Mouse (Mus musculus) right cerebral cortex, postnatal 25 days (tissue): ENCODE results near the gene Nek3.

ENCODE experiments used
- DNase-seq: peaks from one replicate; pipeline ENCODE4 v3.0.0; 2022

Gene Nek3

DNA sequence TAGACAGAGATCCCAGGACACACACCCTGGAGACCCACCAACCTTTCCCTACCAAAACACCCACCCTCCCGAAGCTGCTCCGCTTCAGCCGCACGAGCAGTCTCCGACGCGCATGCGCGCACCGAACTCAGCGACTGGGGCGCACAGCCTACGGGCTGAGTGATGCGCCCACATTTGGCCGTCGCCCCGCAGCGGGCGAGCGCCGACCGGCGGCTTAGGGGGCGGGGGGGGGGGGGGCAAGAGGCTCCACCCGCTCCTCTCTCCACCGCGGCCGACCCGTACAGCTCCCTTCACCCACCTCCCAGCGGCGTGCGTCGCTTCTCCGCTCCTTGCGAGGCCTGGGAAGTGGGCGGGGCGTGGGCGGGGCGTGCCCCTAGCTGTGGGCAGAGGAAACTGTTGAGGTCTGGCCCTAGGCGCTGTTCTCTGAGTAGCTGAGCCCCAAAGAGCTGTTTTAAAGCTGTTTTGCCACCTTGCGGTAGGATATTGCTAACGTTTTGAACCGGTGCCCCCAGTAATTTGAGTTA is at the start of gene Nek3:
Nek3 (minus strand) TSS at position 356 of the 524 bp plus-strand sequence.
- DNase-seq = peak; percentile 76

GRCm38 (mm10) chr8:22214826-22215225 is 48.6 kb upstream of the Nek3 start:
- no peak for DNase-seq

GRCm38 (mm10) chr8:22209012-22209411 is 42.8 kb upstream of the Nek3 start:
- no peak for DNase-seq

GRCm38 (mm10) chr8:22207535-22207934 is 41.3 kb upstream of the Nek3 start:
- DNase-seq = no peak

- DNase-seq = no peak
Measured at GRCm38 (mm10) chr8:22199481-22199880, 33.2 kb upstream of the Nek3 start.

GRCm38 (mm10) chr8:22197914-22198313 is 31.7 kb upstream of the Nek3 start:
- DNase-seq = no peak

- no peak for DNase-seq
Measured at GRCm38 (mm10) chr8:22193432-22194010, 27.3 kb upstream of the Nek3 start.

GRCm38 (mm10) chr8:22192660-22193431 is 26.6 kb upstream of the Nek3 start, which contains the start of gene Vps36:
Gene Vps36, plus strand, starts transcription at chr8:22192809.
- peak; percentile 85 for DNase-seq

GRCm38 (mm10) chr8:22185431-22186397 is 19.5 kb upstream of the Nek3 start, which contains the start of gene Ckap2:
Gene Ckap2, minus strand, starts transcription at chr8:22185819.
- peak; percentile 80 for DNase-seq

GRCm38 (mm10) chr8:22184884-22185283 is 18.6 kb upstream of the Nek3 start:
- no peak for DNase-seq

GRCm38 (mm10) chr8:22175966-22176365 is 9.7 kb upstream of the Nek3 start:
- DNase-seq = no peak

DNA sequence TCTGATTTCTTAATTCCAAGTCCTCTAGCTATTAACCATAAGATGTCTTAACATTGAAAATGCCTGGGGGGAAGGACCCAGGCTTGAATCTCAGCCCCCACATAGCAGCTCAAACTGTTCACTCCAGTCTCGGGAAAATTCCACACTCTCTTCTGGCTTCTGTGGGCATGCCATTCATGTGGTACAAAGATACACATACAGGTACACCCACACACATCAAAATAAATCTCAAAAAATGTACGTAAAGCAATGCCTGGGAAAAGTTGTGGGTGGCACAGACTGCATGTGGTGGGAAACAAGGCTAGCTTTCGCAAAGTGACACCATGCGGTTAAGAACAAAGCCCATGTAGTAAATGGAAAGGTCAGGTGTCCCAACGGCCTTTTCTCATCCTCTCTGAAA is 2.9 kb upstream of the Nek3 start:
- DNase-seq = no peak

DNA sequence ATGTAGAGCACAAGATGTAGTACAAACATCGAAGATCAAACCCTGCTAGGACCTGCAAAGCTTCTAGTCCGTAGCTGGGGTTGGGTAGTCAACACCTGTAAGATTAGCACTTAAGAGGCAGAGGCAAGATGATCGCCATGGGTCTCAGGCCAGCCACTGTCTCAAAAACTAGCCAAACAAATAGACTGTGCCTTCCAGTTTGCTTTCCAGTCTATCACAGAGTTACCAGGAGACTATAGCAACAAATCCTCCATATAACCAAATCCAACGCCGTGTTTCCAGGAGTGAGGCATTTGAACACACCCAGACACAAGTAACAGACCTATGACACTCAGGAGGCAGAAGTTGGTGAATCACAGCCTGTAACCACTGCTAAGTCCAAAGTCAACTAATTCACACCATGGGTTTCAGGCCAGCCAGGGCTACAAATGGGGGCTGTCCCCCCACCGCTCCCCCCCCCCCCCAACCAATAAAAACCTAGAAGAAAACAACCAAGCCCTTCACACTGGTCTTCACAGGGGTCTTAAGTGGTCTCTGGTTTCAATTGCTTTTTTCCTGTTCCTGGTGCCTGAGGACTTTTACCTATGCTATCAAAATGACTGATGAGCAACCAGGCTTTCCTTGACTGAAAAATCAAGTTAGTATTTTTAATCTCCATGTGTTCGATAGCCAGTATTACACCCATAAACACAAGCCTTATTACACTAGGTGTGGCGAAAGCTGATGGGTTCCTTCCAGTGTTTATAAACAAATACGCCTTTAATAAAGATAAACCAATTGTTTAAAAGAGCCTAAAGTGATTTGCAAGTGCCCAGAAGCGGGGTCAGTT is 770 bp downstream of the Nek3 start:
- DNase-seq = no peak

GRCm38 (mm10) chr8:22164431-22164830 is 1.8 kb downstream of the Nek3 start:
- no peak for DNase-seq

DNA sequence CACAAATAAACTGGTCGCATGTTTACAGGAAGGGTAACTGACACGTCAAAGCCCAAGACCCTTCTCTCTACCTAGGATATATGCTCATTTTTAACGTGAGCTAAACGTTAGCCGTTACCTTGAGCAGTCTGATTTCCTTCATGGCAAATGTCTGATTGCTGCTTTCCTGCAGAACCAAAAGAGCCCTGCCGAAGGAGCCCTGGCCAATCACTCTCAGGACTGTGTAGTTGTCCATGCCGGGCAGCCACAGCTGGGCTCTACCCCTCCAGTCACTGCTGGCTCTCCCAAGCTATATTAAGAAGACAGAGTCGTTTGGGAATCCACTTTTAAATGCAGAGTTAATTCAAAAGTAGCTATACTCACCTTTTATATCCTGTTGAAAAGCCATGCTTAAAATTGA is 4.0 kb downstream of the Nek3 start:
- DNase-seq = no peak

- DNase-seq = no peak
Measured at GRCm38 (mm10) chr8:22150345-22150663, 15.9 kb downstream of the Nek3 start.

DNA sequence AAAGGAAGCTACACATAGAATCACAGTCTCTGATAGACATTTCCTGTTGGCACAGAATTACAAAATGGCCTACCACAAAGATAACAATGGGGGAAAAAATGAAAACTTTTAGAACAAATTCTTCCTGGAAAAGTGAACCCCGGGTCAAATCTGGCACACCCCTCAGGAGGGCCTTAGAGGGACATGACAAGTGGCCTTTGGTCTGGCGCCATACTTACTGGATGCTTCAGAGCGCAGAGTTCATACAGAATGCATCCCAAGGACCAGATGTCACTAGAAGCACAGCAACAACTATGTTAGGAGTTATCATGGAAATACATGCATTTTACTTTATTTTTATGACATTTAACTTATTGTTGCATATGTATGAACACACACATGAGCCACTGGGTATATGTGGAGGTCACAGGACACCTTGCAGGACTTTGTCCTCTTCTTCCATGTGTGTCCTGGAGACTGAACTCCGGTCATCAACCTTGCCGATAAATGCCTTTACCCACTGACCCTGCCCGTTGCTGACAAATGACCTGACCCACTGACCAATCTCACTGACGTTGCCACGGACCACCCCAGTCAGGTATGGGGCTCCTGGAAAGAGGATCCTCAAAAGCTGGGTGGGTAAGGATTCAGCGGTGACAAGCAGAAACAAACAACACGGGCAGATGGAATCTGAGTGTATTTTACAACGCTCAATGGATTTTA is 16.4 kb downstream of the Nek3 start:
- DNase-seq = no peak

GRCm38 (mm10) chr8:22148367-22148740 is 17.9 kb downstream of the Nek3 start:
- no peak for DNase-seq

DNA sequence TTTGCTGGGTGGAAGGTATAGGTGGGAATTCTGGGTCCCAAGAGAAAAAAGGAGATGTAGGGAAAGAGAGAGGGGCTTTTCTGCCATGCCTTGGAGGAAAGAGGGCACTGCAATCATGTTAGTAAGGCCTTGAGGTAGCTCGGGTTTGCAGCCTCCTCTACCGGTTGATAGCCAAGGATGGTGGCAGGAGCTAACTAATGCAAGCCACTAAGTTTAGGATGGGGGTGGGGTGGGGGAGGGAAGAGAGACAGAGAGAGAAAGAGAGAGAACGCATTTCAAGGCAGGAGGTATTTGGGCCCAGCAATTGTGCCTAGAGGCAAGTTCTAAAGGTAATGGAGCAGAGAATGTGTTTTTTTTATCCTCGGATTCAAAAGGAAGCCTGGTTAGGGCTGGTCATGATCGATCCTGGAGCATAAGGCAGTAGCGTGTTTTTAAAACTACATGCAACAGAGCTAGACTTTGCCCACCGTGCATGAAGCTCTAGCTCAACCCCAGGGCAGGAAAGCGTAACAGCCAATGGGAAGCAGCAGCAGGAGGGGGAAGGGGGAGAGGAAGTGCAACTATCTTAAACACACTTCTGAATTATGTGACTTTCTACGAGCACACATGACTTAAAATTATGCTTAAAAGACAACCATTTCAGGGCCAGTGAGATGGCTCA is 18.4 kb downstream of the Nek3 start:
- no peak for DNase-seq

GRCm38 (mm10) chr8:22145831-22146230 is 20.4 kb downstream of the Nek3 start:
- DNase-seq = no peak
